Mouse (Mus musculus) mouse trophoblast stem cell (cell line): Measurements from ENCODE around the gene Gm9611.
"Not testable (repeated sequence)": the region's sequence is repeated elsewhere in the genome, so short reads cannot be mapped to it uniquely, and the experiment has no call there.

Experiments used
- in situ Hi-C, 2 experiments: fragments of 300-500 bp; cut with MseI, MboI; formaldehyde crosslinking; loops; 2 replicates in 1 of 2; 3 replicates in 1 of 2; pipeline ENCODE4 v1.15.1; 2025

Gene Gm9611

GRCm38 (mm10) chr14:42297258-42297657 is at the start of gene Gm9611:
Gm9611 (minus strand) TSS chr14:42297358.
- in situ Hi-C loops: not testable (repeated sequence)

- in situ Hi-C loops: not testable (repeated sequence)
Measured at GRCm38 (mm10) chr14:42309910-42310309, 12.8 kb upstream of the Gm9611 start, which contains the start of gene Gm7995. Gm7995 (plus strand) TSS chr14:42310210.

DNA sequence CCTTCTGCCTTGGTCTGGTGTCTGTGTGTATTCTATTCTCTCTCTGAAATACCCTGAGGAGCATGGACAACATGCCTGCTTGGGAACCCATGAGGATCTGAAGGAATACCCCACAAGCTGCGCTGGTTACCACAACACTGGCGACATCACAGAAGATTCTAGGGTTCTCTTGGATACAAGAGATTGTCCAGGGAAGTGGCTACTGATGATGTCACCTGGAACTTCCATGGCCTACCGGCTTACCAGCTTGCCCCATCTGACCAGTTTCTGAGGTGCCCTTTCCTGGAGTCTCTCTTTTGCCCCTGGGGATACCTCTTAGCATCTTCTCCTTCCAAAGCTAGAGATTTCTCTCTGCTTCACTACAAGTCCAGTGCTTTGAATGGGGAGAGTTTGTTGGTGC is 37.2 kb downstream of the Gm9611 start, which contains the start of gene Gm17026:
Gene Gm17026 (minus strand): TSS at position 101 of the 400 bp plus-strand sequence.
- in situ Hi-C loops: not testable (repeated sequence)
